Mouse (Mus musculus) hindbrain, embryonic 14.5 days (tissue): Measurements from ENCODE around the gene Them4. TPM values are rescaled to one million over a fixed set of nuclear protein-coding genes. Genes with fewer than 3 reads are reported as not detected.

Experiments
- polyA plus RNA-seq: library from polyadenylated mRNA; unstranded; fragments of >200 nt; fragmentation: Nextera tagmentation; extraction: Ambion mirVana; gene quantifications from 2 replicates; pipeline ENCODE4 v1.2.1, GENCODE M21; 2014

Gene Them4
- polyA plus RNA-seq, 1 experiment from 2014 or later, result 62.1 TPM

Other genes starting within 250 kb of the Them4 start
- gene Gm10697, start 237.4 kb upstream of the Them4 start, polyA plus RNA-seq, result not detected in 2 replicates
- not detected in 2 replicates for gene Gm10696, start 131.9 kb upstream of the Them4 start, polyA plus RNA-seq
- not detected in 2 replicates for gene Gm5286, start 113.4 kb upstream of the Them4 start, polyA plus RNA-seq
- not detected in 2 replicates for gene Gm4778, start 46.1 kb upstream of the Them4 start, polyA plus RNA-seq
- gene Them5, start 32.0 kb downstream of the Them4 start, polyA plus RNA-seq, result not detected in 2 replicates
- gene C2cd4d, start 52.3 kb downstream of the Them4 start, polyA plus RNA-seq, result 2.6 and 4.1 TPM in 2 replicates
- gene Rorc, start 62.7 kb downstream of the Them4 start, polyA plus RNA-seq, result 0.36 and 0.57 TPM in 2 replicates
- gene Lingo4, start 88.4 kb downstream of the Them4 start, polyA plus RNA-seq, result 0.94 and 1.1 TPM in 2 replicates
- gene Tdrkh, start 103.2 kb downstream of the Them4 start, polyA plus RNA-seq, result 45.8 and 53.5 TPM in 2 replicates
- gene Mrpl9, start 133.2 kb downstream of the Them4 start, polyA plus RNA-seq, result 58.4 and 59.9 TPM in 2 replicates
- 0.89 and 1.2 TPM in 2 replicates for gene Oaz3, start 133.8 kb downstream of the Them4 start, polyA plus RNA-seq
- 182 and 237 TPM in 2 replicates for gene Celf3, start 168.2 kb downstream of the Them4 start, polyA plus RNA-seq
- gene Riiad1, start 170.3 kb downstream of the Them4 start, polyA plus RNA-seq, result 15.8 and 24.9 TPM in 2 replicates